In genomic region chrX:99048111-99048510, GRCm38 (mm10) we compare ENCODE assay signal across 11 mouse cellular contexts. TPM values are rescaled to one million over a fixed set of nuclear protein-coding genes. Genes with fewer than 3 reads are reported as not detected.
DNase-seq lines count a peak whose midpoint lies in the region; ATAC-seq and TF ChIP-seq lines count a peak whose summit lies in the region.
"Had no signal": no experiment of that assay in that cellular context is flagged by ENCODE, and none has a peak within 500 bp of the region (broad histone marks: within the 10 kb centered on the region; RNA-seq: fewer than 3 reads in every experiment).

No protein-coding gene starts in this region.

- H3K4me2 ChIP-seq in liver, postnatal 0 days (ENCODE audit: low read depth, low read length), result no peak overlapping the region
- H3K4me2 ChIP-seq in liver, embryonic 12.5 days, result no peak overlapping the region
- H3K4me2 ChIP-seq: hindbrain, embryonic 14.5 days had no signal

- ATAC-seq in liver, postnatal 0 days, result no peak
- ATAC-seq in liver, embryonic 12.5 days, result no peak
- ATAC-seq in erythroblast, adult 5-6 weeks (replicated peaks; ENCODE audit: low FRiP score, poor library complexity, severe bottlenecking), result no peak

- no peaks in the 10 kb centered on the region for H3K9me3 ChIP-seq in liver, postnatal 0 days (ENCODE audit: low read length)
- no peaks in the 10 kb centered on the region for H3K9me3 ChIP-seq in liver, embryonic 12.5 days (replicated peaks)

- no peak overlapping the region for H3K27ac ChIP-seq in liver, postnatal 0 days (ENCODE audit: low read depth)
- no peak overlapping the region for H3K27ac ChIP-seq in liver, embryonic 12.5 days
- H3K27ac ChIP-seq: hindbrain, embryonic 14.5 days had no signal

- WGBS in liver, postnatal 0 days (ENCODE audit: insufficient replicate concordance), result 45% methylated on average over 4 of the region's 4 CpGs
- WGBS in liver, embryonic 12.5 days (ENCODE audit: insufficient replicate concordance), result 20% methylated on average over 3 of the region's 4 CpGs

- TF ChIP-seq EP300 in liver, postnatal 0 days (IDR thresholded peaks at IDR 0.05; ENCODE audit: low read depth), result no peak

- TF ChIP-seq CTCF in liver, postnatal 0 days (IDR thresholded peaks at IDR 0.05; ENCODE audit: low read depth), result peak; percentile 41

- DNase-seq in liver, postnatal 0 days, result no peak
- peak; percentile 80 for DNase-seq in ZHBTc4 (ENCODE audit: low read depth, low spot score)
- DNase-seq in kidney, adult 8-10 months, result peak; percentile 63 to 65
- peak; percentile 14 for DNase-seq in retina, postnatal 1 day
- DNase-seq in urinary bladder, postnatal 14 days (ENCODE audit: low spot score), result no peak
- DNase-seq: cerebellum, postnatal 36 days; gastrocnemius, postnatal 25 days; thymus, adult 18-20 months had no signal

- no peaks in the 10 kb centered on the region; the same call in 1 of the 2 replicates for H3K4me1 ChIP-seq in liver, postnatal 0 days (ENCODE audit: insufficient read depth)
- peaks cover 7% of the 10 kb centered on the region; the same call in 1 of the 2 replicates for H3K4me1 ChIP-seq in liver, embryonic 12.5 days

- no peak overlapping the region for H3K9ac ChIP-seq in liver, postnatal 0 days (replicated peaks)
- no peak overlapping the region for H3K9ac ChIP-seq in liver, embryonic 12.5 days
- H3K9ac ChIP-seq: hindbrain, embryonic 14.5 days had no signal

- H3K36me3 ChIP-seq in liver, postnatal 0 days (replicated peaks; ENCODE audit: insufficient read depth, low read length), result no peaks in the 10 kb centered on the region
- no peaks in the 10 kb centered on the region for H3K36me3 ChIP-seq in liver, embryonic 12.5 days

- H3K27me3 ChIP-seq in liver, postnatal 0 days (ENCODE audit: insufficient read depth, low read length), result no peaks in the 10 kb centered on the region
- peaks cover 63% of the 10 kb centered on the region for H3K27me3 ChIP-seq in liver, embryonic 12.5 days (replicated peaks)

- H3K4me3 ChIP-seq in liver, postnatal 0 days (ENCODE audit: low read depth, low read length), result no peak overlapping the region
- no peak overlapping the region for H3K4me3 ChIP-seq in liver, embryonic 12.5 days

RNA-seq across cellular contexts. Expression of gene Stard8, which starts 45.1 kb away (rescaled TPM):
- 2.8 and 3.1 TPM in 2 replicates for polyA plus RNA-seq in liver, postnatal 0 days (2015; fragmentation: Nextera tagmentation; extraction: Ambion mirVana)
- 5.2 and 6.1 TPM in 2 replicates for polyA plus RNA-seq in liver, embryonic 12.5 days (2016; fragmentation: Nextera tagmentation; extraction: Ambion mirVana)
- total RNA-seq in erythroblast, adult 5-6 weeks (2015; ENCODE audit: low replicate concordance), result 1.3 and 7.9 TPM in 2 replicates
- 1.4 and 7.0 TPM in 2 replicates for total RNA-seq in erythroblast, adult 5-6 weeks (2017; ENCODE audit: low replicate concordance)

Comparison
In these comparisons a context has a peak if more than half of its experiments do, and no peak if none do; other contexts are left out.
1. DNase-seq: peak in ZHBTc4 (single experiment), kidney, adult 8-10 months (2 of 2) and retina, postnatal 1 day (single experiment); none in liver, postnatal 0 days (single experiment) and urinary bladder, postnatal 14 days (single experiment).